Mouse (Mus musculus): Measurements from ENCODE around the gene Vmn1r211. TPM values are rescaled to one million over a fixed set of nuclear protein-coding genes. Genes with fewer than 3 reads are reported as not detected.
"Not testable (repeated sequence)": the region's sequence is repeated elsewhere in the genome, so short reads cannot be mapped to it uniquely, and the experiment has no call there.

Vmn1r211 gene
- not detected in 2 replicates for total RNA-seq (2014; rRNA removed)
- not detected in 2 replicates for polyA plus RNA-seq (2015; fragmentation: Nextera tagmentation; extraction: Ambion mirVana)

- 82% methylated on average over 1 of the region's 1 CpGs for WGBS
- no peak within 1 kb of the TSS for H3K4me3 ChIP-seq (ENCODE audit: low read depth, low read length)
- no peak for TF ChIP-seq CTCF (IDR thresholded peaks at IDR 0.05; ENCODE audit: low read depth)
- no peaks in the 10 kb centered on the region for H3K27me3 ChIP-seq (ENCODE audit: insufficient read depth, low read length)
- no peaks in the 10 kb centered on the region for H3K4me1 ChIP-seq (ENCODE audit: insufficient read depth)
- no peaks in the 10 kb centered on the region for H3K9me3 ChIP-seq (ENCODE audit: low read length)
- no peak for ATAC-seq
- no peak within 1 kb of the TSS for H3K4me2 ChIP-seq (ENCODE audit: low read depth)
- no peaks in the 10 kb centered on the region for H3K36me3 ChIP-seq (ENCODE audit: insufficient read depth)
- no peak within 1 kb of the TSS for H3K9ac ChIP-seq
- no peak within 1 kb of the TSS for H3K27ac ChIP-seq (ENCODE audit: low read depth, low read length)
- no peak for DNase-seq
Measured at GRCm38 (mm10) chr13:22857461-22857860, at the start of gene Vmn1r211. Gene Vmn1r211, minus strand, starts transcription at chr13:22857561.

- 87% methylated on average over 4 of the region's 4 CpGs for WGBS
- Histone ChIP-seq H3K4me2 (ENCODE audit: low read depth) (no peak within 1 kb of the TSS), H3K9me3 (ENCODE audit: low read length) (no peaks in the 10 kb centered on the region), H3K4me3 (ENCODE audit: low read depth, low read length) (no peak within 1 kb of the TSS), H3K27me3 (ENCODE audit: insufficient read depth, low read length) (no peaks in the 10 kb centered on the region), H3K4me1 (ENCODE audit: insufficient read depth) (no peaks in the 10 kb centered on the region), H3K36me3 (ENCODE audit: insufficient read depth) (no peaks in the 10 kb centered on the region), H3K9ac (no peak within 1 kb of the TSS), H3K27ac (ENCODE audit: low read depth, low read length) (no peak within 1 kb of the TSS)
- DNase-seq (no peak), ATAC-seq (no peak)
- no peak for TF ChIP-seq CTCF (IDR thresholded peaks at IDR 0.05; ENCODE audit: low read depth)
Measured at GRCm38 (mm10) chr13:22884105-22884504, 26.7 kb upstream of the Vmn1r211 start, which contains the start of gene Vmn1r212. Gene Vmn1r212, minus strand, starts transcription at chr13:22884205.

DNA sequence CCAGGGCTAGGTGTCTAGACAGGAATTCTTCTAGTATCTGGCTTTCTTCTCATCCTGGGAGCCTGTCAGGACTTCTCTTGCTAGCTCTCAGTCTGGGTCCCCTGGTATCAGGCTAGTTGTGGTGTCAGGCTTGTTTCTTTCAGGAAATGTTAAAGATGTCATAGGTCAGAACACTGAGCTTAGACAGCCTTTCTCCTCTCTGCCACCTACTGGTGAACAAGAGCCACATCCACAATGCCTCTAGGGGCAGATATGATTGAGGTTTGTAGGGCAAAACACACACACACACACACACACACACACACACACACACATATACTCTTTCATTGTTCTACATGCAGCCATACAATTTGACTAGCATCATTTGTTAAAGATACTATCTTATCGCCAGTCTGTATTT is 21.9 kb upstream of the Vmn1r211 start:
- no peak for TF ChIP-seq CTCF (IDR thresholded peaks at IDR 0.05; ENCODE audit: low read depth)
- H3K4me2 ChIP-seq (ENCODE audit: low read depth) = no peak overlapping the region
- no peaks in the 10 kb centered on the region for H3K4me1 ChIP-seq (ENCODE audit: insufficient read depth)
- no peak overlapping the region for H3K9ac ChIP-seq
- H3K36me3 ChIP-seq (ENCODE audit: insufficient read depth) = no peaks in the 10 kb centered on the region
- H3K9me3 ChIP-seq (ENCODE audit: low read length) = no peaks in the 10 kb centered on the region
- 91% methylated on average over 1 of the region's 1 CpGs for WGBS
- ATAC-seq (no peak), DNase-seq (no peak)
- no peak overlapping the region for H3K27ac ChIP-seq (ENCODE audit: low read depth, low read length)
- no peaks in the 10 kb centered on the region for H3K27me3 ChIP-seq (ENCODE audit: insufficient read depth, low read length)
- no peak overlapping the region for H3K4me3 ChIP-seq (ENCODE audit: low read depth, low read length)

GRCm38 (mm10) chr13:22854760-22855159 is 2.6 kb downstream of the Vmn1r211 start:
- Histone ChIP-seq H3K4me3 (ENCODE audit: low read depth, low read length) (no peak overlapping the region), H3K4me2 (ENCODE audit: low read depth) (no peak overlapping the region), H3K36me3 (ENCODE audit: insufficient read depth) (no peaks in the 10 kb centered on the region), H3K27me3 (ENCODE audit: insufficient read depth, low read length) (no peaks in the 10 kb centered on the region), H3K9me3 (ENCODE audit: low read length) (no peaks in the 10 kb centered on the region), H3K4me1 (ENCODE audit: insufficient read depth) (no peaks in the 10 kb centered on the region), H3K27ac (ENCODE audit: low read depth, low read length) (no peak overlapping the region), H3K9ac (no peak overlapping the region)
- ATAC-seq (no peak), DNase-seq (no peak)
- no peak for TF ChIP-seq CTCF (IDR thresholded peaks at IDR 0.05; ENCODE audit: low read depth)
- WGBS = 62% methylated on average over 4 of the region's 4 CpGs

DNA sequence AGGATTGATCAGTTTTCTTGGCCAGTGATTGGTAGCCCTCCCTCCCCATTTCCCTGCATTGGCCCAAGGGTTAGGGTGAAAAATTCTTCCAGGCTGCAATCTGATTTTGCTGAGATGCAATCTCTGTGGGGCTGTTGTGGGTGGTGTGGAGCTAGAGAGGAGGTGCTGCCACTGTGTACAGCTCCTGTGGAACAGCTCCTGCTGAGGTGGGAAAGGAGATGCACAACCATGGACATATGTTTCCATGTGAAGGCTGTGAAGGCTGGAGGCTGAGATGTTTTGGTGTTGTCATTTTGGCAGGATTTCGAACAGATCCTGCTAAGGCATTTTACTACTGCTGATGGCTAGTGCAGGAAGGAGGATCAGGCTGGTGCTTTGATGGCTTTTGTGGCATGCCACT is 10.6 kb downstream of the Vmn1r211 start:
- Histone ChIP-seq H3K27me3 (ENCODE audit: insufficient read depth, low read length) (no peaks in the 10 kb centered on the region), H3K4me3 (ENCODE audit: low read depth, low read length) (no peak overlapping the region), H3K36me3 (ENCODE audit: insufficient read depth) (no peaks in the 10 kb centered on the region), H3K4me1 (ENCODE audit: insufficient read depth) (no peaks in the 10 kb centered on the region), H3K9ac (no peak overlapping the region), H3K27ac (ENCODE audit: low read depth, low read length) (no peak overlapping the region), H3K9me3 (ENCODE audit: low read length) (no peaks in the 10 kb centered on the region), H3K4me2 (ENCODE audit: low read depth) (no peak overlapping the region)
- no peak for DNase-seq
- 84% methylated on average over 1 of the region's 1 CpGs for WGBS
- TF ChIP-seq CTCF (IDR thresholded peaks at IDR 0.05; ENCODE audit: low read depth) = no peak
- ATAC-seq = no peak

GRCm38 (mm10) chr13:22844304-22844703 is 13.1 kb downstream of the Vmn1r211 start:
- H3K36me3 ChIP-seq (ENCODE audit: insufficient read depth); H3K27ac ChIP-seq (ENCODE audit: low read depth, low read length); H3K9ac ChIP-seq; ATAC-seq; H3K27me3 ChIP-seq (ENCODE audit: insufficient read depth, low read length); H3K4me3 ChIP-seq (ENCODE audit: low read depth, low read length); H3K4me1 ChIP-seq (ENCODE audit: insufficient read depth); H3K4me2 ChIP-seq (ENCODE audit: low read depth); H3K9me3 ChIP-seq (ENCODE audit: low read length); DNase-seq: not testable (repeated sequence)
- 41% methylated on average over 3 of the region's 3 CpGs for WGBS

- TF ChIP-seq CTCF (IDR thresholded peaks at IDR 0.05; ENCODE audit: low read depth) = no peak
- WGBS = 65% methylated on average over 4 of the region's 4 CpGs
- H3K36me3 ChIP-seq (ENCODE audit: insufficient read depth) = no peaks in the 10 kb centered on the region
- H3K9ac ChIP-seq = no peak within 1 kb of the TSS
- H3K9me3 ChIP-seq (ENCODE audit: low read length) = no peaks in the 10 kb centered on the region
- no peaks in the 10 kb centered on the region for H3K27me3 ChIP-seq (ENCODE audit: insufficient read depth, low read length)
- H3K4me1 ChIP-seq (ENCODE audit: insufficient read depth) = no peaks in the 10 kb centered on the region
- H3K4me2 ChIP-seq (ENCODE audit: low read depth) = no peak within 1 kb of the TSS
- no peak within 1 kb of the TSS for H3K27ac ChIP-seq (ENCODE audit: low read depth, low read length)
- no peak for ATAC-seq
- no peak for DNase-seq
- no peak within 1 kb of the TSS for H3K4me3 ChIP-seq (ENCODE audit: low read depth, low read length)
Measured at GRCm38 (mm10) chr13:22831248-22831647, 26.1 kb downstream of the Vmn1r211 start, which contains the start of gene Vmn1r210. Gene Vmn1r210, minus strand, starts transcription at chr13:22831348.

DNA sequence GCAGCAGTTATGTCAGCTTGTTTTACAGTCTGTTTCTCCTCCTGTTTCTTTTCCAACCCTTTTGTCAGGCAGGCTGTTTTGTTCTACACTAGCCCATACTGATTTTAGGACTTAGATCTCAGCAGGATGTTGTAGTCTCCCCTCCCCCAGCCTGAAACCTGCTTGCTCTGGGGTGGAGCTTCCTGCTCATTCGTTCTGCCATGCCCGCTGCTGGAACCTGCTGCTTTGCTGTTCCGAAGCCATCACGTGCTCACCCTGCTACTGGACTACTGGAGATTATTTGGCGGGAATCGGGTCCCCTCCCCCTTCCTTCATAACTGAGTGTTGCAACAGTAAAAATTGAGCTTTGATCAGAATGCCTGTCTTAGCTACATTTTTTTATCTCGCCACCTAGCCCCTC is 28.0 kb downstream of the Vmn1r211 start:
- H3K27ac ChIP-seq (ENCODE audit: low read depth, low read length); H3K9ac ChIP-seq; H3K9me3 ChIP-seq (ENCODE audit: low read length); H3K27me3 ChIP-seq (ENCODE audit: insufficient read depth, low read length); DNase-seq; H3K4me3 ChIP-seq (ENCODE audit: low read depth, low read length); H3K4me1 ChIP-seq (ENCODE audit: insufficient read depth); H3K4me2 ChIP-seq (ENCODE audit: low read depth); H3K36me3 ChIP-seq (ENCODE audit: insufficient read depth); ATAC-seq: not testable (repeated sequence)
- 45% methylated on average over 7 of the region's 7 CpGs for WGBS

- not testable (repeated sequence) for H3K9me3 ChIP-seq (ENCODE audit: low read length); H3K4me1 ChIP-seq (ENCODE audit: insufficient read depth); H3K9ac ChIP-seq; H3K4me2 ChIP-seq (ENCODE audit: low read depth); H3K27ac ChIP-seq (ENCODE audit: low read depth, low read length); H3K4me3 ChIP-seq (ENCODE audit: low read depth, low read length); DNase-seq; H3K27me3 ChIP-seq (ENCODE audit: insufficient read depth, low read length); ATAC-seq; H3K36me3 ChIP-seq (ENCODE audit: insufficient read depth)
- WGBS = 91% methylated on average over 1 of the region's 1 CpGs
Measured at GRCm38 (mm10) chr13:22821601-22822000, 35.8 kb downstream of the Vmn1r211 start.

DNA sequence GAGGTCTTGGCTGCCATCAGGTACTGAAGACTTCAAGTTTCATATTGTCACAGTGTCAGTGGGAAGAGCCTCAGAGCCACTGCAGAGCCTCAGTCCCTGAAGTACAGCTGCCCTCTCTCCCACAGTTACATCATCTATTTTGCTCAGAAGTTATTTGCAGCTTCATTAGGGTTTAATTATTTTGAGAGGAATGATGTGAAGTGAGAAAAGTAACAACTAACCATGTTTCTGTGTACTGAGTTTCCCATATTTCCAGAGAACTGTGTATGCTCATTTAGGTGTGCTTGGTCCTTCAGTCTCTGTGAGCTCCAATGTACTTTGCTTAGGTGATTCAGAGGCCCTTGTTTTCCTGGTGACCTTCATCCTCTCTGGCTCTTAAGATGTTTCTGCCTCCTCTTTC is 47.8 kb downstream of the Vmn1r211 start, which contains the start of gene Vmn1r209:
TSS of gene Vmn1r209 (minus strand) at position 101 of the 400 bp plus-strand sequence.
- H3K4me1 ChIP-seq (ENCODE audit: insufficient read depth); H3K4me2 ChIP-seq (ENCODE audit: low read depth); ATAC-seq; H3K9ac ChIP-seq; H3K27ac ChIP-seq (ENCODE audit: low read depth, low read length); H3K36me3 ChIP-seq (ENCODE audit: insufficient read depth); H3K27me3 ChIP-seq (ENCODE audit: insufficient read depth, low read length); H3K9me3 ChIP-seq (ENCODE audit: low read length); H3K4me3 ChIP-seq (ENCODE audit: low read depth, low read length); DNase-seq: not testable (repeated sequence)

Measured in forebrain, postnatal 0 days (tissue).